Mouse (Mus musculus) liver, postnatal 0 days (tissue): Measurements from ENCODE around the gene Pde4d.

ENCODE experiments used
- CTCF ChIP-seq: sonication (generic); IDR thresholded peaks from 2 replicates; pipeline ENCODE4 v1.5.1; 2016; ENCODE audit warnings: antibody characterized with exemption, low read depth
- EP300 ChIP-seq: IDR thresholded peaks from 2 replicates; pipeline ENCODE4 v1.6.1; 2016; ENCODE audit warnings: antibody characterized with exemption, low read depth, mild to moderate bottlenecking

- TF ChIP-seq CTCF (no peak), EP300 (no peak)
Observed at GRCm38 (mm10) chr13:109781466-109781865, 1331.7 kb downstream of the Pde4d start.
